Mouse (Mus musculus) frontal cortex, postnatal 14 days (tissue): ENCODE results near the gene Prr32.

Experiments used
- DNase-seq, 2 experiments: peaks; one replicate each; pipeline ENCODE4 v3.0.0; 2022; ENCODE audit warnings: low spot score in 2 of 2

Gene Prr32

DNA sequence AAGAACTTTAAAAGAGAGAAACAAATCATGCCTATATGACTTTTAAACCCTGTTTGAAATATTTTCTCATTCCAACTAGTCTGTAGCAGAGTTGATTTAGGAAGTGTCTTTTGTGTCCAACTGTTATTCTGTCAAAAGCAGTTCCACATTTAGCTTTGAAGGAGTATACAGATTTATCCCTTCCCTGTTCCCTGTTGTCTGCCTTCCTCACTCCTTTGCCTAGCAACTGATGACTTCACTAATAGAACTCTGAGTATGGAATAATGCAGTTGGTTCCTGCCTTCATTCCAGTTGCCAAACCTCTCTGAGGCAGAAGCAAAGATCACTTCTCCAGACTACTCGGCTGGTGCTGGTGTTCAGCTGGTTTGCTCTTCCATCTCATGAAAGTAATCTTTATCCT is at the start of gene Prr32:
Gene Prr32 (plus strand): TSS at position 301 of the 400 bp plus-strand sequence.
- no peak for DNase-seq
